Mouse (Mus musculus) megakaryocyte, embryonic 14.5 days (primary cell): ENCODE measurements around the gene Leo1.

Source experiments
- FLI1 ChIP-seq: IDR thresholded peaks from 2 replicates; pipeline ENCODE4 v1.6.1; 2012; ENCODE audit warnings: low read length, inconsistent platforms, mixed read lengths
- GATA1 ChIP-seq: IDR thresholded peaks from 3 replicates; pipeline ENCODE4 v1.6.1; 2012; ENCODE audit warnings: mixed read lengths, low read length, inconsistent platforms, borderline replicate concordance

- TF ChIP-seq GATA1 (no peak), FLI1 (no peak)
These were observed 11.7 kb upstream of the Leo1 start for GRCm38 (mm10) chr9:75429657-75430056.
